Mouse (Mus musculus): ENCODE data around the gene Sigirr. TPM values are rescaled to one million over a fixed set of nuclear protein-coding genes. Genes with fewer than 3 reads are reported as not detected.

The Sigirr gene
- polyA plus RNA-seq, 1 experiment from 2014 or later: 11.2 TPM

GRCm38 (mm10) chr7:141131904-141132755 lies 31.8 kb upstream of the Sigirr start:
- Histone ChIP-seq H3K9ac (ENCODE audit: low read length) (peak overlapping the region; percentile 79), H3K9me3 (ENCODE audit: control insufficient read depth, low read length) (no peaks in the 10 kb centered on the region), H3K27me3 (replicated peaks; ENCODE audit: control insufficient read depth, insufficient read depth, low read length) (no peaks in the 10 kb centered on the region), H3K4me3 (ENCODE audit: low read depth, low read length) (peak overlapping the region; percentile 64), H3K4me1 (replicated peaks; ENCODE audit: control insufficient read depth, insufficient read depth, low read length) (peaks cover 15% of the 10 kb centered on the region), H3K4me2 (ENCODE audit: low read length) (peak overlapping the region; percentile 96), H3K27ac (ENCODE audit: low read depth) (no peak overlapping the region), H3K36me3 (ENCODE audit: control insufficient read depth, insufficient read depth, low read length) (peaks cover 29% of the 10 kb centered on the region)
- no peak for DNase-seq (ENCODE audit: low spot score)
- 54% methylated on average over 12 of the region's 12 CpGs for WGBS
- no peak for ATAC-seq (replicated peaks; ENCODE audit: low FRiP score, low TSS enrichment, low read depth)

- ATAC-seq (replicated peaks; ENCODE audit: low FRiP score, low TSS enrichment, low read depth): peak; percentile 98
- no peaks in the 10 kb centered on the region for H3K9me3 ChIP-seq (ENCODE audit: control insufficient read depth, low read length)
These were observed 30.9 kb upstream of the Sigirr start for GRCm38 (mm10) chr7:141131024-141131820.

DNA sequence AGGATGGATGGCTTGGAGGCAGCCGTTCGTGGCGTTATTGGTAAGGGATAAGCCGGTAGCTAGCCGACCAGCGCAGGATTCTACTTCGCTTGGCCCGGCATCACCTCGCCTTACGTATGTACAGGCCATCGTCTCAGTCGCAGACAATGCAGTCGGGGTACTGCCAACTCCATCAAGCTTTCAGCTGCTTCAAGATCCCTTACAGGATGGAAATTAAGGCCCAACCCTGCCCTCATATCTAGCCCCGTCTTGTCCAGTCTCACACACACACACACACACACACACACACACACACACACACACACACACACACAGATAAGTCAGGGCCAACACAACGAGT lies 23.1 kb upstream of the Sigirr start:
- Histone ChIP-seq H3K4me3 (ENCODE audit: low read depth, low read length) (peak overlapping the region; percentile 72), H3K27me3 (replicated peaks; ENCODE audit: control insufficient read depth, insufficient read depth, low read length) (no peaks in the 10 kb centered on the region), H3K36me3 (ENCODE audit: control insufficient read depth, insufficient read depth, low read length) (no peaks in the 10 kb centered on the region), H3K9me3 (ENCODE audit: control insufficient read depth, low read length) (no peaks in the 10 kb centered on the region), H3K27ac (ENCODE audit: low read depth) (peak overlapping the region; percentile 71), H3K4me2 (ENCODE audit: low read length) (peak overlapping the region; percentile 67), H3K4me1 (replicated peaks; ENCODE audit: control insufficient read depth, insufficient read depth, low read length) (no peaks in the 10 kb centered on the region), H3K9ac (ENCODE audit: low read length) (peak overlapping the region; percentile 59)
- DNase-seq (ENCODE audit: low spot score) (no peak), ATAC-seq (replicated peaks; ENCODE audit: low FRiP score, low TSS enrichment, low read depth) (no peak; the same call in 1 of the 2 replicates)
- WGBS: 2% methylated on average over 15 of the region's 15 CpGs

More at GRCm38 (mm10) chr7:141131024-141131820, 30.9 kb upstream of the Sigirr start:
- Histone ChIP-seq H3K4me3 (ENCODE audit: low read depth, low read length) (peak overlapping the region; percentile 64), H3K4me2 (ENCODE audit: low read length) (peak overlapping the region; percentile 96), H3K36me3 (ENCODE audit: control insufficient read depth, insufficient read depth, low read length) (peaks cover 20% of the 10 kb centered on the region), H3K27me3 (replicated peaks; ENCODE audit: control insufficient read depth, insufficient read depth, low read length) (no peaks in the 10 kb centered on the region), H3K4me1 (replicated peaks; ENCODE audit: control insufficient read depth, insufficient read depth, low read length) (peaks cover 15% of the 10 kb centered on the region), H3K9ac (ENCODE audit: low read length) (peak overlapping the region; percentile 79), H3K27ac (ENCODE audit: low read depth) (0 out of 2 replicates have a peak overlapping the region, but pooled peaks have one; percentile 1)
- peak; percentile 91 for DNase-seq (ENCODE audit: low spot score)
- WGBS: under 1% methylated on average over 59 of the region's 59 CpGs

- no peaks in the 10 kb centered on the region for H3K4me1 ChIP-seq (replicated peaks; ENCODE audit: control insufficient read depth, insufficient read depth, low read length)
- no peaks in the 10 kb centered on the region for H3K27me3 ChIP-seq (replicated peaks; ENCODE audit: control insufficient read depth, insufficient read depth, low read length)
- ATAC-seq (replicated peaks; ENCODE audit: low FRiP score, low TSS enrichment, low read depth): peak; percentile 99
- DNase-seq (ENCODE audit: low spot score): peak; percentile 98
- WGBS: 2% methylated on average over 29 of the region's 29 CpGs
- peak overlapping the region; percentile 59 for H3K9ac ChIP-seq (ENCODE audit: low read length)
- H3K4me3 ChIP-seq (ENCODE audit: low read depth, low read length): peak overlapping the region; percentile 72
- peak overlapping the region; percentile 71 for H3K27ac ChIP-seq (ENCODE audit: low read depth)
- H3K9me3 ChIP-seq (ENCODE audit: control insufficient read depth, low read length): no peaks in the 10 kb centered on the region
- H3K36me3 ChIP-seq (ENCODE audit: control insufficient read depth, insufficient read depth, low read length): no peaks in the 10 kb centered on the region
- H3K4me2 ChIP-seq (ENCODE audit: low read length): peak overlapping the region; percentile 67
These were observed 22.5 kb upstream of the Sigirr start for GRCm38 (mm10) chr7:141122689-141123516.

GRCm38 (mm10) chr7:141122245-141122644 lies 21.9 kb upstream of the Sigirr start, which contains the start of gene Ptdss2:
TSS of gene Ptdss2 (plus strand) at chr7:141122382.
- Histone ChIP-seq H3K27me3 (replicated peaks; ENCODE audit: control insufficient read depth, insufficient read depth, low read length) (no peaks in the 10 kb centered on the region), H3K36me3 (ENCODE audit: control insufficient read depth, insufficient read depth, low read length) (no peaks in the 10 kb centered on the region), H3K9ac (ENCODE audit: low read length) (peak within 1 kb of the TSS; percentile 59), H3K27ac (ENCODE audit: low read depth) (peak within 1 kb of the TSS; percentile 71), H3K4me2 (ENCODE audit: low read length) (peak within 1 kb of the TSS; percentile 67), H3K9me3 (ENCODE audit: control insufficient read depth, low read length) (no peaks in the 10 kb centered on the region), H3K4me3 (ENCODE audit: low read depth, low read length) (peak within 1 kb of the TSS; percentile 72), H3K4me1 (replicated peaks; ENCODE audit: control insufficient read depth, insufficient read depth, low read length) (no peaks in the 10 kb centered on the region)
- ATAC-seq (replicated peaks; ENCODE audit: low FRiP score, low TSS enrichment, low read depth) (no peak), DNase-seq (ENCODE audit: low spot score) (peak; percentile 59)
- 36% methylated on average over 14 of the region's 14 CpGs for WGBS

GRCm38 (mm10) chr7:141121051-141121531 lies 20.7 kb upstream of the Sigirr start:
- no peaks in the 10 kb centered on the region for H3K36me3 ChIP-seq (ENCODE audit: control insufficient read depth, insufficient read depth, low read length)
- H3K27ac ChIP-seq (ENCODE audit: low read depth): no peak overlapping the region
- H3K9me3 ChIP-seq (ENCODE audit: control insufficient read depth, low read length): no peaks in the 10 kb centered on the region
- H3K9ac ChIP-seq (ENCODE audit: low read length): no peak overlapping the region
- DNase-seq (ENCODE audit: low spot score) (no peak), ATAC-seq (replicated peaks; ENCODE audit: low FRiP score, low TSS enrichment, low read depth) (no peak)
- H3K4me1 ChIP-seq (replicated peaks; ENCODE audit: control insufficient read depth, insufficient read depth, low read length): no peaks in the 10 kb centered on the region
- WGBS: 78% methylated on average over 5 of the region's 5 CpGs
- H3K4me2 ChIP-seq (ENCODE audit: low read length): no peak overlapping the region
- no peak overlapping the region for H3K4me3 ChIP-seq (ENCODE audit: low read depth, low read length)
- no peaks in the 10 kb centered on the region for H3K27me3 ChIP-seq (replicated peaks; ENCODE audit: control insufficient read depth, insufficient read depth, low read length)

GRCm38 (mm10) chr7:141120605-141121004 lies 20.2 kb upstream of the Sigirr start:
- Histone ChIP-seq H3K4me1 (replicated peaks; ENCODE audit: control insufficient read depth, insufficient read depth, low read length) (no peaks in the 10 kb centered on the region), H3K9me3 (ENCODE audit: control insufficient read depth, low read length) (no peaks in the 10 kb centered on the region), H3K27ac (ENCODE audit: low read depth) (no peak overlapping the region), H3K9ac (ENCODE audit: low read length) (no peak overlapping the region), H3K27me3 (replicated peaks; ENCODE audit: control insufficient read depth, insufficient read depth, low read length) (no peaks in the 10 kb centered on the region), H3K36me3 (ENCODE audit: control insufficient read depth, insufficient read depth, low read length) (no peaks in the 10 kb centered on the region), H3K4me2 (ENCODE audit: low read length) (no peak overlapping the region), H3K4me3 (ENCODE audit: low read depth, low read length) (no peak overlapping the region)
- ATAC-seq (replicated peaks; ENCODE audit: low FRiP score, low TSS enrichment, low read depth): no peak
- no peak for DNase-seq (ENCODE audit: low spot score)
- WGBS: 85% methylated on average over 3 of the region's 3 CpGs

- H3K27me3 ChIP-seq (replicated peaks; ENCODE audit: control insufficient read depth, insufficient read depth, low read length): no peaks in the 10 kb centered on the region
- ATAC-seq (replicated peaks; ENCODE audit: low FRiP score, low TSS enrichment, low read depth): no peak
- H3K4me2 ChIP-seq (ENCODE audit: low read length): no peak overlapping the region
- H3K9me3 ChIP-seq (ENCODE audit: control insufficient read depth, low read length): no peaks in the 10 kb centered on the region
- H3K9ac ChIP-seq (ENCODE audit: low read length): no peak overlapping the region
- no peak overlapping the region for H3K4me3 ChIP-seq (ENCODE audit: low read depth, low read length)
- no peaks in the 10 kb centered on the region for H3K4me1 ChIP-seq (replicated peaks; ENCODE audit: control insufficient read depth, insufficient read depth, low read length)
- no peak overlapping the region for H3K27ac ChIP-seq (ENCODE audit: low read depth)
- no peak for DNase-seq (ENCODE audit: low spot score)
- 72% methylated on average over 3 of the region's 3 CpGs for WGBS
- no peaks in the 10 kb centered on the region for H3K36me3 ChIP-seq (ENCODE audit: control insufficient read depth, insufficient read depth, low read length)
These were observed 19.1 kb upstream of the Sigirr start for GRCm38 (mm10) chr7:141119487-141119886.
